Mouse (Mus musculus): Measurements from ENCODE around the gene Gm3248.
A peak's percentile ranks its signal among the peaks of the same experiment; 100 is the strongest.
"Not testable (repeated sequence)": the region's sequence is repeated elsewhere in the genome, so short reads cannot be mapped to it uniquely, and the experiment has no call there.

Gene Gm3248

GRCm38 (mm10) chr14:5961635-5962034 lies at the start of gene Gm3248:
Gene Gm3248, minus strand, starts transcription at chr14:5961745.
- DNase-seq = not testable (repeated sequence)

GRCm38 (mm10) chr14:5987136-5987535 lies 25.6 kb upstream of the Gm3248 start:
- DNase-seq = peak; percentile 1 to 5

GRCm38 (mm10) chr14:5979037-5979436 lies 17.5 kb upstream of the Gm3248 start, which contains the start of gene Gm3453:
Gene Gm3453, minus strand, starts transcription at chr14:5979137.
- DNase-seq = not testable (repeated sequence)

GRCm38 (mm10) chr14:5962441-5962840 lies 896 bp upstream of the Gm3248 start:
- DNase-seq = not testable (repeated sequence)

- not testable (repeated sequence) for DNase-seq
These were observed 443 bp downstream of the Gm3248 start for GRCm38 (mm10) chr14:5961102-5961501.

GRCm38 (mm10) chr14:5960479-5960878 lies 1.1 kb downstream of the Gm3248 start:
- DNase-seq = not testable (repeated sequence)

- not testable (repeated sequence) for DNase-seq
These were observed 38.3 kb downstream of the Gm3248 start for GRCm38 (mm10) chr14:5923276-5923675.

- peak in 1 of 2 experiments; percentile 1 for DNase-seq
These were observed 43.1 kb downstream of the Gm3248 start for GRCm38 (mm10) chr14:5918330-5918942.

- DNase-seq = not testable (repeated sequence)
These were observed 47.8 kb downstream of the Gm3248 start for GRCm38 (mm10) chr14:5913701-5914100.
